Mouse (Mus musculus) heart, adult 2 months (tissue): ENCODE measurements around the gene Pde4d. TPM values are rescaled to one million over a fixed set of nuclear protein-coding genes. Genes with fewer than 3 reads are reported as not detected.

Source experiments
- DNase-seq, 2 experiments: peaks; one replicate each; pipeline ENCODE4 v3.0.0; 2021
- H3K27ac ChIP-seq: fragments of 200-600 bp; 2 replicates; pipeline ENCODE4 v1.8.1; 2022
- H3K27me3 ChIP-seq: fragments of 200-500 bp; 2 replicates; pipeline ENCODE4 v1.6.1; 2012; ENCODE audit warnings: mild to moderate bottlenecking, low read length, inconsistent platforms, mixed read lengths; ENCODE audit not compliant: control insufficient read depth, insufficient read depth
- H3K36me3 ChIP-seq: fragments of 200-500 bp; 2 replicates; pipeline ENCODE4 v1.6.1; 2012; ENCODE audit warnings: low read length, inconsistent platforms; ENCODE audit not compliant: control insufficient read depth, insufficient read depth
- H3K4me1 ChIP-seq: fragments of 200-500 bp; 2 replicates; pipeline ENCODE4 v1.6.1; 2011; ENCODE audit warnings: low read length; ENCODE audit not compliant: control insufficient read depth, insufficient read depth
- H3K4me3 ChIP-seq: fragments of 200-600 bp; 2 replicates; pipeline ENCODE4 v1.8.1; 2022
- H3K79me2 ChIP-seq: fragments of 200-500 bp; replicated peaks from 2 replicates; pipeline ENCODE4 v1.6.1; 2012; ENCODE audit warnings: mild to moderate bottlenecking, inconsistent platforms, low read length, moderate library complexity, mixed read lengths; ENCODE audit not compliant: control insufficient read depth, insufficient read depth
- H3K9ac ChIP-seq: fragments of 200-500 bp; 2 replicates; pipeline ENCODE4 v1.6.1; 2012; ENCODE audit warnings: low read depth, mild to moderate bottlenecking, control low read depth, inconsistent platforms, low read length, mixed read lengths
- CTCF ChIP-seq: fragments of 200-600 bp; IDR thresholded peaks from 2 replicates; pipeline ENCODE4 v1.8.1; 2022; ENCODE audit warnings: antibody characterized with exemption, mild to moderate bottlenecking, moderate library complexity
- EP300 ChIP-seq: fragments of 200-500 bp; IDR thresholded peaks from 2 replicates; pipeline ENCODE4 v1.6.1; 2011; ENCODE audit warnings: low read depth, low read length, control low read depth; ENCODE audit not compliant: insufficient read depth
- POLR2A ChIP-seq: fragments of 200-500 bp; IDR thresholded peaks from 2 replicates; pipeline ENCODE4 v1.6.1; 2011; ENCODE audit warnings: mild to moderate bottlenecking, low read depth, low read length, control low read depth; ENCODE audit not compliant: insufficient read depth
- WGBS: fragments of 180-500 bp; shearing (Covaris S2); methylation state at CpG from one replicate; pipeline ENCODE4 v1.1.7; 2018; 5-methylcytosine and 5-hydroxymethylcytosine counted together
- intact Hi-C: fragments of 180-260 bp; cut with DNase I; formaldehyde crosslinking; loops from one replicate; pipeline ENCODE4 v1.15.1; 2025
- polyA plus RNA-seq: library from polyadenylated mRNA; depleted of rRNA; stranded (reverse); fragments of >200 nt; gene quantifications from 2 replicates; pipeline ENCODE4 v1.2.3, GENCODE M21; 2012
- total RNA-seq, 2 experiments: library from RNA; stranded (reverse); gene quantifications; 2 replicates each; pipeline ENCODE4 v1.2.3; 2021

The Pde4d gene
- total and polyA plus RNA-seq, 3 experiments: 11.5 to 40.1 (median 38.1) TPM

GRCm38 (mm10) chr13:108604213-108604612 is 154.5 kb downstream of the Pde4d start:
- H3K36me3 ChIP-seq: no peaks in the 10 kb centered on the region
- H3K27ac ChIP-seq: no peak overlapping the region
- DNase-seq: no peak
- no peaks in the 10 kb centered on the region; the same call in 1 of the 2 replicates for H3K79me2 ChIP-seq
- no peaks in the 10 kb centered on the region for H3K4me1 ChIP-seq
- intact Hi-C loops: no loop called here
- H3K9ac ChIP-seq: no peak overlapping the region
- H3K4me3 ChIP-seq: no peak overlapping the region
- no peak for TF ChIP-seq CTCF
- TF ChIP-seq EP300: no peak
- no peak for TF ChIP-seq POLR2A
- H3K27me3 ChIP-seq: no peaks in the 10 kb centered on the region

DNA sequence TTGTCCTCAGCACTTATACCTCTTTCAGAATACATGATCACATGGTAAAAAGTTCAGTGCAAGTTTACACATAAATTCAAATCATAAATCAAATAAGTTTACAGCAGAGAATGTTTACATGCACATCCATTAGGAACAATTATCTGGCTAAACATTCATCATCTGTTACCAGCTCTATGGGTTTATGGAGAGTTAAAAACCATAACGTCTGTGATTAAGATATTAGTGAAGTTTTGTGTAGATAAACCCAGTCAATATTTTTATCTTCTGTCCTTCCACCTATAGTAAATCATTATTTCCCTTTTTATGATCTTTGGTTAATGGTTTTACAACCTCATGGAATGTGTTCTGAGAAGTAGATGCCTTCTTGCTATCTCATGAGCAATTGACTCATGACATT is 168.5 kb downstream of the Pde4d start:
- H3K79me2 ChIP-seq: no peaks in the 10 kb centered on the region
- intact Hi-C loops: no loop called here
- H3K27me3 ChIP-seq: no peaks in the 10 kb centered on the region
- WGBS: 80% methylated on average over 1 of the region's 1 CpGs
- H3K27ac ChIP-seq: no peak overlapping the region
- TF ChIP-seq CTCF (no peak), EP300 (no peak), POLR2A (no peak)
- DNase-seq: no peak
- no peak overlapping the region for H3K4me3 ChIP-seq
- H3K36me3 ChIP-seq: no peaks in the 10 kb centered on the region
- H3K4me1 ChIP-seq: no peaks in the 10 kb centered on the region
- no peak overlapping the region for H3K9ac ChIP-seq

DNA sequence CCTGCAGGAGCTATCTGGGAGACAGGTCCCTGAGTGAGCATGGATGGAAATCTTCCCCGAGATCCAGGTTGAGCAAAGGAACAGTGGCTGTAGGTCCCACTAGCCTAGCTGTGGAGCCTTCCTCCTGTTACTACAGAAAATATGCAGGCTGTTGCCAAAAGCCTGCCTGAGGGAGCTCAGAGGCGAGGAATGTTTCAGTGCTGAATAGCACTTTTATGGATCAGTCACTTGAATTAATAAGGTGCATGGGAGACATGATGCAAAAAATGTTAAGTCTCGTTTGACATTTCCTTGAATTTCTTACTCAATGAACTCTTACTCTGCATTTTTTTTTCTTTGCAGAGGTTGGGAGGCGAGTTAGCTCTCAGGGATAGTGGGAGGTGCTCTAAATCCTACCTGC is 172.9 kb downstream of the Pde4d start:
- no peaks in the 10 kb centered on the region for H3K4me1 ChIP-seq
- H3K27me3 ChIP-seq: no peaks in the 10 kb centered on the region
- DNase-seq: no peak
- no peak for TF ChIP-seq POLR2A
- TF ChIP-seq EP300: no peak
- TF ChIP-seq CTCF: no peak
- no peak overlapping the region for H3K4me3 ChIP-seq
- intact Hi-C loops: no loop called here
- H3K9ac ChIP-seq: no peak overlapping the region
- WGBS: 64% methylated on average over 4 of the region's 4 CpGs
- no peak overlapping the region for H3K27ac ChIP-seq
- H3K79me2 ChIP-seq: no peaks in the 10 kb centered on the region; the same call in 1 of the 2 replicates
- H3K36me3 ChIP-seq: no peaks in the 10 kb centered on the region

DNA sequence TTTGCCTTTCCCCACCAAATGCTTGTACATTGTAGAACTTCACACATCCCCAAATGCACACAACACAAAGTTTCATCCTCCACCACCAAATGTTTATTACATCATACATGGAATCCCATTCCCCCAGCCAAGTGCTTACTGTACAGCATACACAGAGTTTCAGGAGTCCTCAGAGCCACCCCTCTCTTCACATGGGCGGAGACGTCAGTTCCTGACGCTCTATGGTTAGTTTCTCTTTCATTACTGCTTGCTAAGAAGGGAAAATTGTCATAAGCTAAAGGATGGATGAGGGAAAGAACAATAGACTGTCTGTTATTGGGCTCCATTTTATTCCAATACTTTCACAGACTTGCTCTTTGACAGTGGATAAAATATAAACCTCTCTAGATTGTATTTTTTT is 174.2 kb downstream of the Pde4d start:
- Histone ChIP-seq H3K9ac (no peak overlapping the region), H3K27ac (no peak overlapping the region), H3K79me2 (no peaks in the 10 kb centered on the region; the same call in 1 of the 2 replicates), H3K36me3 (no peaks in the 10 kb centered on the region), H3K27me3 (no peaks in the 10 kb centered on the region), H3K4me1 (no peaks in the 10 kb centered on the region), H3K4me3 (no peak overlapping the region)
- intact Hi-C loops: no loop called here
- WGBS: 66% methylated on average over 3 of the region's 3 CpGs
- DNase-seq: no peak
- TF ChIP-seq CTCF (no peak), POLR2A (no peak), EP300 (no peak)

GRCm38 (mm10) chr13:108626166-108626565 is 176.4 kb downstream of the Pde4d start:
- intact Hi-C loops: no loop called here
- DNase-seq: no peak
- WGBS: 40% methylated on average over 3 of the region's 3 CpGs
- Histone ChIP-seq H3K79me2 (no peaks in the 10 kb centered on the region; the same call in 1 of the 2 replicates), H3K27ac (no peak overlapping the region), H3K4me1 (no peaks in the 10 kb centered on the region), H3K4me3 (no peak overlapping the region), H3K36me3 (no peaks in the 10 kb centered on the region), H3K9ac (no peak overlapping the region), H3K27me3 (no peaks in the 10 kb centered on the region)
- TF ChIP-seq POLR2A (no peak), CTCF (no peak), EP300 (no peak)

GRCm38 (mm10) chr13:108628501-108628900 is 178.8 kb downstream of the Pde4d start:
- Histone ChIP-seq H3K36me3 (no peaks in the 10 kb centered on the region), H3K27ac (no peak overlapping the region), H3K27me3 (no peaks in the 10 kb centered on the region), H3K4me3 (no peak overlapping the region), H3K79me2 (no peaks in the 10 kb centered on the region; the same call in 1 of the 2 replicates), H3K9ac (no peak overlapping the region), H3K4me1 (no peaks in the 10 kb centered on the region)
- no peak for DNase-seq
- intact Hi-C loops: no loop called here
- TF ChIP-seq EP300 (no peak), POLR2A (no peak), CTCF (no peak)
- WGBS: 67% methylated on average over 2 of the region's 2 CpGs

GRCm38 (mm10) chr13:108630576-108630975 is 180.8 kb downstream of the Pde4d start:
- no peak for TF ChIP-seq EP300
- no peak for TF ChIP-seq POLR2A
- TF ChIP-seq CTCF: no peak
- H3K4me3 ChIP-seq: no peak overlapping the region
- intact Hi-C loops: no loop called here
- no peaks in the 10 kb centered on the region; the same call in 1 of the 2 replicates for H3K79me2 ChIP-seq
- H3K9ac ChIP-seq: no peak overlapping the region
- no peak for DNase-seq
- H3K36me3 ChIP-seq: no peaks in the 10 kb centered on the region
- no peaks in the 10 kb centered on the region for H3K27me3 ChIP-seq
- H3K27ac ChIP-seq: no peak overlapping the region
- no peaks in the 10 kb centered on the region for H3K4me1 ChIP-seq
- WGBS: 50% methylated on average over 2 of the region's 2 CpGs
